Mouse (Mus musculus): ENCODE results near the gene Plbd2.

Gene Plbd2

DNA sequence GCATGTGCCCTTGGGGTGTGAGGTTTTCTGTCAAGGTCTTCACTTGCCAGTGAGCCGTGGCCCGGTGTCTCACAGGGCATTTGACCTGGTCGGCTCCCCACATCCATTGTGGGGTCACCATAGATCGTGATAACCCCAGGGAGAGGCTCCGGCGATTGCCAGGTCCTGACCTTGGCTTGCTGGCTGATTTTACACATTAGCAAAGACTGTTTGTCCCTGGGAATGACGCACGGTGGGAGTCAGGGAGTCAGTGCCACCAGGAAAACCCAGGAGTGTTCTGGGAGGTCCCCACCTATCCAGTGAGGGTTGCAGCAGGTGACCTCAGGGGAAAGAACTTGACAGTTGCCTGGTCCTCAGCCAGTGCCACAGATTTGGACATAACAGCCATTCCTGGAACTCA, 30.7 kb downstream of the Plbd2 start, which contains the start of gene Sdsl:
TSS of gene Sdsl (minus strand) at position 41 of the 400 bp plus-strand sequence.
- DNase-seq: no peak

DNA sequence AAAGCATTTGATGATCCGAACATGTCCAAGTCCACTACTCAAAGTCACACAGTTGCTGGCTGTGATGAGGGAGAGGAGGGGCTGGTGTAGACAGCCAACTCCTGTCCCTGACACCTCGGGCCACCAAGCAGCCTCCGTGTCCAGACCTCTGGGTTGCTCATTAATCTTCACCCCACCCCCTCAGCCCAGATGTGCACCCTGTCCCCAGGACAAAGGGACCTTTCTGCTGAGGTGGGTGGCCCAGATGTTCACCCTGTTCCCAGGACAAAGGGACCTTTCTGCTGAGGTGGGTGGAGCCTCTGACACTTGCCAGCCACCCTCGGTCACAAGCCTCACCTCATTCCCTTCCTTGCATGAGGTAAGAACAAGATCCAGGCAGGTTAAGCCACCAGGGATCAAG, 31.9 kb downstream of the Plbd2 start:
- peak in 1 of 2 experiments; percentile 19 for DNase-seq

DNA sequence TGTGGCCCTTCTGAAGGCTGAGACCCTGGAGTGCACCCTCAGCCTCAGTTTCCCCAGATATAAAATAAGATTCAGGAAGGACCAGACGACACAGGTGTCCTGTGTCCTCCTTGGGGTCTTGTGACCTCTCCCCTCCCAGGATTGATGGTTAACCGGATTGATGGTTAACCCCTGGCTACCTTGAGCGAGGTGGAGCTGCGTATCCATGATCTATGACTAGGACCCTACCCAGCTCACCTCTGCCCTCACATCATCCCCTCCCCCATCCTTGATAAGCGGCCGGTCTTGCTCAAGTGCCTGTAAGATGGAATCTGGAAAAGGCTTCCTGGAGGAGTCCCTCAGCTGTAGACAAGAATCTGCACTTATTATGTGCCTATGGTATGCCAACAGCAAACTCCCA, 34.6 kb downstream of the Plbd2 start:
- no peak for DNase-seq

DNA sequence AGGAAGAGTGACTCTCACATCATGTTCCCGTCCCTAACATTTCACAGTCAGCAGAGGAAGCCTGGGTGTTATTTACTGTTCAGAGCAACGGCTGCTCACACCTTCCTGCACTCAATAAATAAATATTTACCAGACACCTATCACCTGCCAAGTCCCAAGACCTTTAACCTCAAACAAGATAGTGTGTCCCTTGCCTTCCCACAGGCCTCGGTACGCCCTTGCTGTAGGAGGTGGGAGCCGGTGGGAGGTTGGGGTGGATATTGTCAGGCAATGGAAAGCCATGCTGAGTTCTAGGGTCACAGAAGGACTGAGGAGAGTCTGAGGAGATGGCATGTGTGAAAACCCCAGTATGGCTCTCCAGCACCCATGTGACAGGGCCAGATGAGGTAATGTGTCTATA, 35.1 kb downstream of the Plbd2 start:
- no peak for DNase-seq

DNA sequence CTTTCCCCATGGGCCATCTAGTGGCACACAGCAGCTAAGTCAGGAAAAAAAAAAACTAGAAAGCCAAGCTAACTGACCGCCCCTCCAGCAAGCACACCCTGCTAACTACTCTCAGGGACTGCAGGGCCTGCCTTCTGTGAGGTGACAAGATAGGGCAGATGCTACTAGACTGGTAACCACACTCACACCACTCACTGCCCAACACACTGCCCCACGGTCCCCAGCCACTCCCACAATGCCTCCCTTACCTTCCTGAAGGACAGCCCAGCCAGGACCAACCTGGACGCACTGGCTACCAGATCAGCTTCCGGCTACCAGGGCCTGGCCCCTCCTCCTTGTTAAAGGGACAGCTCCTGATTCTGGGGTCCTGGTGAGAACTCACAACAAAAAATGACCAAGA, 36.4 kb downstream of the Plbd2 start:
- DNase-seq: peak; percentile 62 to 76

DNA sequence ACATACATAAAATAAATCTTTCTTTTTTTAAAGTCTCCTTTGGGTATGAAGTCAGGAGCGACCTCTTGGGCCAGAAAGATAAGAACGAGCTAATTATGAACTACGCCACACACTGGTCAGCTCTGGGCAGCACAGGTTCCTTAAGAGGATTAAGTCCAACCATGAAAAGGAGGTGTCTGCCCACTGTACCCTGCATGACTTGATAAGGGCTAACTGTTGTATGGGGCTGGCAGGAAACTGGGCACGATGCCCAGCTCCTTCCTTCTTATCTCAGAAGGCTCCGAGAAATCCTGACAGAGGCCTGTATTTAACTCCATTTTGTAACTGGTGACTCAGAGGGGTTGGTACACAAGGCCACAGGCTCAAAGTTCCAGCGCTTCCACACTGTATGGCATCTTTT, 37.6 kb downstream of the Plbd2 start:
- DNase-seq: peak in 1 of 2 experiments; percentile 33

DNA sequence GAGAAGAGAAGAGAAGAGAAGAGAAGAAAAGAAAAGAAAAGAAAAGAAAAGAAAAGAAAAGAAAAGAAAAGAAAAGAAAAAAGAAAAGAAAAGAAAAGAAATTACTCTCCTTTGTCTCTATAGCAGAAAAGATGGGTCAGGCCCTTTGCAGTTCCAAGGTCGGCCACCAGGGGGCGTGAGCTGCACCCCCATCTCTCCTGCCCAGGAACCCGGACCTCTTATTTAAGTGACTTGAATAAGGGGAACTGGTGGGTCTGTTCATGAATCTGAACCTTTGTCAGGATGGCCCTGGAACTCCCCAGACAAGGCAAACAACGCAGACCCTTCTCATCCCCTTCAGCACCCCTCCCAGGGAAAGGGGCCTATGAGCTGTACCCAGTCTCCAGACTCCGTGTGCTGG, 38.4 kb downstream of the Plbd2 start:
- peak; percentile 58 to 59 for DNase-seq

DNA sequence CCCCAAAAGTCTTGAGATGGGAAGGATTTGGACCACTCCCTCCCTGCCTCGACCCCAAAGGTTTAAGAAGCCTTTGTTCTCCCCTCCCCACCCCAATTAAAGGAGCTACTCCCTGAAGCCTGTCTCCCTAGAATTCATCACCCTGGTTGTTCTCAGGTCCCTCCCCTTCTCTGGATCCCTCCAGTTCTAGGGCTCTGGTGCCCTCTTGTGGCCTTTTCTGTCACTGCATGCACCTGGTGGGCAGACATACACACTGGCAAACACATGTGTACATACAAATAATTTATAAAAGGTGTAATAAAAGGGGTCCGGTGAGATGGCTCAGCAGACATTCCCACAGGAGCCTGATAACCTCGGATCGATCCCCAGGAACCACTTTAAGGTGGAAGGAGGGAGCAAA, 39.1 kb downstream of the Plbd2 start:
- peak; percentile 45 to 47 for DNase-seq

DNA sequence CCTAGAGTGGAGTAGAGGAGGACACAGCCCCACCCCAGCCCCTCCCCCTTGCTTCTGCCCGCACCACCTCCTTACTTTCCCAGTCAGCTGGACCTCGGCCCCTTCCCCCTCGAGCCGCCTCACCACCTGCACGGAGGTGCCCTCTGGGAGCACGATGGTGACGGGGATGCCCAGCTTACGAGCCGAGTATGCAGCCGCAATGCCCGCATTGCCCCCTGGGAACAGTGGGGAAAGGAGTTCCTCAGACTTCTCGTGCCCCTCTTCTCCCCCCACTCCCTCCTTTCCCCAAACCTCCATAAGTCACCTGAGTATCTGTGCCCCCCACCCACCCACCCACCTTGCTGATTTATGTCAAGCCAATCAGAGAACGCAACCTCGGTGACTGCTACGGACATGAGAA, 41.5 kb downstream of the Plbd2 start:
- DNase-seq: peak in 1 of 2 experiments; percentile 22

DNA sequence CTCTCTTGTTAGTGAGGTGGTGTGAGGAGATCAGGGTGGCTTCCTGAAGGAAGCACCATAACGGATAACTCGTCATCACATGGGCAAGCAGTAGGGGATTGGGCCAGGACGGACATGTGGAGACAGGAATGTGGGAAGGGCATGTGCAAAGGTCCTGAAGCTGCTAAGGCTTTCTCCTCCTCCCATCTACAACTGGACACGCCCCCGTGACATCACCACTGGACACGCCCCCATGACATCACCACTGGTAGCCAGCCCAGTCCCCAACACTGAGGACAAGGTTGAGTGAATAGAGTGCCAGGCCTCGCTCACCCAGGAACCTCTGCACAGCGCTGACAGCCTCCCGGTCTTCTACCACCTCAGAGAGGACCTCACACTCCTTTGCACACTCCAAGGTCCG, 44.3 kb downstream of the Plbd2 start:
- DNase-seq: no peak

DNA sequence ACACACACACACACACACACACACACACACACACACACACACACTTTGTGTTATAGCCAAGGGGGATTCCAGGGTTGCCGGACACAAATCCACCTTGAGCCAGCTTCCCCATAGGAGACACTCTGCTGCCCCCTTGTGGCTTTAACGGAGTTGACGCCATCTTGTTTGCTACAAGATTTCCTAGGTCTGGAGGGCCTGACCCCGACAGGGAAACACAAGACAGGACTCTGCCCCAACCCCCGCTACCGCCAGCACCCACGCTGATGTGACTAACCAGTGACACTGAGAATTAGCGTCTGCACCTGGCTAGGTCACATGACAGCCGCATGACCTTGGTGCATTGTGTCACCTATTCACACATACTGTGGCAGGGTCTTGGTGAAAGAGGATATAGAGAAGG, 45.8 kb downstream of the Plbd2 start:
- DNase-seq: peak; percentile 87 to 88

DNA sequence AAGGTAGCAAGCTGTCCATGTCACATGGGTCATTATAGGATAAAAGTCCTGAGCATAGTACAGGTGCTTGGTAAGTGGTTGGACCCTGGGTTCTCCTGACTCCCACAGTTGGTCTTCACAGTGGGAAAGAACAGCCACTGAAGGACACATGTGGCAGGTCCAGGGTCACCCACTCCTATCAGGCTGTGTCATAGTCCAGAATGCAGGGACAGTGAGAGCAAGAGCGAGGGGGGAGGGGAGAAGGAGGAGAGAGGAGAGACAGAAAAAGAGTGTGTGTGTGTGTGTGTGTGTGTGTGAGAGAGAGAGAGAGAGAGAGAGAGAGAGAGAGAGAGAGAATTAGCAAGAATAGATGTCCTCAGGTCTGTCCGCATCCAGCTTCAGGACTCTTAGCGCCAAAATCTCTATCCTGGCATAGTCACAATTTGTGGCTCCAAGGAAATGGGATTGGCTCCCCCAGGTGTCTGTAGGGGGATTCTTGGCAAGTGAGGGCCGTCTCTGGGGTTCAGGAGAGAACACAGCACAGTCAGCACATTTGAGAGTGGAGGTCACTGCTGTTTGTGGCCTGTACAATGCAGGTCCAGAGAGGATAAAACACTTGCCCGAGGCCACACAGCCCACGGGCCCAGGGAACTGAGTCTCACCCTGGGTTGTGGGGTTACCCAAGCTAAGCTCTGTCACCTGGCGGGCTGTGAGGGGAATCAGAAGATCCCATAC, 46.4 kb downstream of the Plbd2 start:
- DNase-seq: no peak

DNA sequence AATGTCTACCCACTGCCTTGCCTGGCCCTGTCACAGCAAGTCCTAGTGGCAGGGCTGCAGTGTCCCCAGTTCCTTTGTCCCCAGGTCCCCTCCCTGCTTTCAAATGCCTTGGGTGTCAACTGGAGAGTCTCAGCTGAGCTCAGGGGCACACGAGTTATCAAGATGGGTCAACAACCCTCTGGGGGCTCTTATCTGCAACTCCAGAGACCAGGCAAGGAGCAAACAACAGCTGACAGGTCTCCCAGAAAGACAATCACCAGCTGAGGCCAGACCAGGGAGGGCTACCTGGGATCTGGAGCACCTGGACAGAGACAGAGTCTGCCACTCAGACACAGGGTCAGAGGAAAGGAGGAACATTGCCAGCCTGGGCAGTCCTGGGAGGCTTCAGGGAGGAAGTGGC, 47.2 kb downstream of the Plbd2 start:
- DNase-seq: no peak

DNA sequence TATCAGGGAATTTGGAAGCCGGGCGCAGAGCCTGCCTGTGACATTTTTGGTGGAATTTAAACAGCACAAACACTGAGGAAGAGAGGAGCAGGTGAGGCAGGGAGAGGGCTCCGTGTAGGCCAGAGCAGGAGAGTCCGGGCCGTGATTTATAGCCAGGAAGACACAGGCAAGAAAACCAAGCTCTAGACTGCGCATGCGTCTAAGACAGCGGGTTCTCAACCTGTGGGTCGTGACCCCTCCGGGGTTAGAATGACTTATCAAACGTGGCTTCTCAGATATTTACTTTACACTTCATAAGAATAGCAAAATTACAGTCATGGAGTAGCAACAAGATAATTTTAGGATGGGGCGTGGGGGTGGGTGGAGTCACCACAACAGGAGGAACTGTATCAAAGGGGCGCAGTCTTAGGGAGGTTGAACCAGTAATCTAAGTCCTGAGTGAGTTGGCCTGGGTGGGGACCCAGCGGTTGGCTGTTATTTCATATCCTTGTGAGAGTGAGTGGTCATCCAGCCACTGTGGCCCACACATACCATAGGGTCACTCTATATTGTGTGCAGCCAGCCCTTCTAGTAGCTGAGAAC, 48.6 kb downstream of the Plbd2 start:
- no peak for DNase-seq

DNA sequence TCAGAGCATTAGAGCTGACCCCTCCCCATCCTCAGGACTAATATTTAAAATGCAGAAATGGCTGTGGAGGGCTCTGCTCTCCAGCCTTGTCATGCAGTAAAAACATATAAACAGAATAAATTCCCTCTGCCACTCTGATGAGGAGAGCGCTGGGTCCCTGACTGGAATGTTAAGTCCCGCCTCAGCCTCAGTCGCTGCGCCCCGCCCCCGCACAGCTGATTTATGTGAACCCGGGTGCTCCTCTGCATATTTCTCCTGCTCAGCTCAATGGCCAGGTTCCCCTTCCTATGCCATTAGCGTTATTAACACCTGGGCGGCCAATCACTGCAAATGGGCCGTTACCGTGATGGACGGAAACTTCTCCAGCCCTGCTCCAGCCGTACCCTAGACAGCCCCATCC, 56.1 kb downstream of the Plbd2 start:
- peak; percentile 64 to 73 for DNase-seq

DNA sequence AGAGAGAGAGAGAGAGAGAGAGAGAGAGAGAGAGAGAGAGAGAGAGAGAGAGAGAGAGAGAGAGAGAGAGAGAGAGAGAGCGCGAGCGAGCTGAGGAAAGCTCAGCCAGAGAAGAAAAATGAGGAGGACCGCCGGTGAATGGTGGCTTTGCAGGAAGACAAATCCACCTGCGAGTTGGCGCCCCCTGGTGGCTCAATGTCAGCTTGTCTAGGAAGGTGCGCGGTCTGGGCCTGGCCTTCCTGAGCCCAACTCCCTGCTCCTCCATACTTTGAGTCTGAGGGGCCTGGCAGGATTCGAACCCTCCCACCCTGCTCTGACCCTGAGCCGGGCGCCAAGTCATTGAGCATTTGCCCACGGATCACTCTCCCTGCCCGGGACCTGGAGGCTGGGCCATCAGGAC, 62.7 kb downstream of the Plbd2 start:
- peak; percentile 96 to 98 for DNase-seq

DNA sequence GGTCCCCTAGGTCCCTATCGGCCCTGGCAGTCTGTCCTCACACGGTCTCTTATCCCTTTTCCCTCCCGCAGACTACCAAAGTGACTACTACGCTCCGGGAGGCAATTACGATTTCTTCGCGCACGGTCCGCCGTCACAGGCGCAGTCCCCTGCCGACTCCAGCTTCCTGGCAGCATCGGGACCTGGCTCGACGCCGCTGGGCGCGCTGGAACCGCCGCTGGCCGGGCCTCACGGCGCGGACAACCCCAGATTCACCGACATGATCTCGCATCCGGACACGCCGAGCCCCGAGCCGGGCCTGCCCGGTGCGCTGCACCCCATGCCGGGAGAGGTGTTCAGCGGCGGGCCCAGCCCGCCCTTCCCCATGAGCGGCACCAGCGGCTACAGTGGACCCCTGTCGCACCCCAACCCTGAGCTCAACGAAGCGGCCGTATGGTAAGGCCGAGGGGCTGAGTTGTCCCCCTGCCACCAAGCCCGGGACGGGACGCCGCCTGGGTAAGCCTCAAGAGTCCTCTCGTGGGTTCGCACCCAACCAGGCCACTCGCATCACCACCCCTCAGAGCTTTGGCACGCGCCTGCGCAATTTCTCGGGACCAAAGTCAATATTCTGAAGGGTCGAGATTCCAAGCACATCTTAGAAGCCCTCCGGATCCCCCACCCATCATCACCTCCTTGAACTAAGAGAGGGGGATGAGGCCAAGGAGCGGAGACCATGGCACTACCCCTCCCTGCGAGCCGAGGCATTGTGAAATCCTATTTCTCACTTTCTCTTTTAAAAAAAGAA, 63.3 kb downstream of the Plbd2 start:
- DNase-seq: no peak

DNA sequence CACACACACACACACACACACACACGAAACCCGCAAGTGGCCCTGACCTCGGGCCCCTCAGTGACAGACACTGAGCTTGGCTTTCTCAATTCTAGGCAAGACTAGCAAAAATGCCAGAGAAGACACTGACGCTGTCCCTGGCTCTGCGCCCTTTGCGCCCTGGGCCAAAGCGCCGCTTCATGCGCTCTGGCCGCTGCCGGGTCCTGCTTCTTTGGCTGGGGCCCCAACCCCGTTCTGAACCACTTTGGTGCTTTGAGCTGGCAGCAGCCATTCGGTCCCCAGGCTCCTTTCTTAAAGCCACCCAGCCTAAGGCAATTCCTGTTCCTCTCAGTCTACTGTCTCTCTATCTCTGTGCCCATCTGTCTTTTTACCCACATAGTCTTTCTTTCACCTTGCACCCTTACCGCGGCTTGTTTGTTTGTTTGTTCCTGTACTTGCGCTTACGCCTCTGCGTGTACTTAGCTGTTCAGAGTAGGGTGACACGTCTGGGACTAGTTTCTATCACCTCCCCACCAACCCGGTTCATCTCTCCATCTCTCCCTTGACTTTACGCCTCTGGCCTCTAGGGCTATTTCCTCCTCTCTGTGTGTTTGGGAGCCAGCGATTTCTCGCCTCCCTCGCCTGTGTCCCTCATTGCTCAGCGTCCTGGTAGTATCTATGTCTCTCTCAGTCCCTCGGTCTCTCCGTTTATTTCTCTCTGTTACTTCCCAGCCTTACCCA, 64.3 kb downstream of the Plbd2 start:
- DNase-seq: no peak

DNA sequence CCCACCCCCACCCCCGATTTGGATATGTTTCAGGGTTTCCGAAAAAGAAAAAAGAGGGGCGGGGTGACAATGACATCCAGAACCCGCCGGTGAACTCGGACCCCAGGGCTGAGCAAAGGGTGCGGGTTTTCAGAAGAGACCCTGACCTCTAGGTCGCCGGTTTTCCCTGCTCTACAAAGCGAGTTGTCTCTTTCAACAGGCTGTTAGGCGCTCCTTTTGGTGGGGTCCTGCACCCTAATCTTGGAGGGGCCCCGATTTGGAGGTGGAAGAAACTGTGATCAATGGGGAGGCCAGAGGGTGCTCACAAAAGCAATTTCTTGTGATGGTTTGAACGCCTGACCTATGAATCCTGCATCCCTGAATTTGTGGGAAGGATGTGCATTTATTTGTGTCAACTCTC, 65.0 kb downstream of the Plbd2 start:
- DNase-seq: no peak

DNA sequence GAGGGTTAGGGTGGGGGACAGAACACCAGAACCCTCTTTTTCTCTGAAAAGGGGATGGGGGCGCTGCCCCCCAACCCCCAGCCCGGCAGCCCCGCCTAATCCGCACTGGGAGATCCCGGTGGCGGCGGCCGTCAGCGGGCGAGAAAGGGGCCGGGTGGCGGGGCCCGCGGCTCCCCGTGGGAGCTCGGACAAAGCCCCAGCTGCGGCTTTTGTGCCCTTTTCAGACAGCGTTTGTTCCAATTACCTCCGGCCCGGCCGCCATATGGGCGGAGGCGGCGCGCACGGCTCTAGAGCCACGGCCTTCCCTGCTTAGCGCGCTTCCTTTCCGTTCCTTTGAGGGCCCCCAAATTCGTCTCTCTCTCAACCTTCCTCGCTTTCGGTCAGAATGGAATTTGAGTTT, 65.4 kb downstream of the Plbd2 start:
- DNase-seq: no peak

DNA sequence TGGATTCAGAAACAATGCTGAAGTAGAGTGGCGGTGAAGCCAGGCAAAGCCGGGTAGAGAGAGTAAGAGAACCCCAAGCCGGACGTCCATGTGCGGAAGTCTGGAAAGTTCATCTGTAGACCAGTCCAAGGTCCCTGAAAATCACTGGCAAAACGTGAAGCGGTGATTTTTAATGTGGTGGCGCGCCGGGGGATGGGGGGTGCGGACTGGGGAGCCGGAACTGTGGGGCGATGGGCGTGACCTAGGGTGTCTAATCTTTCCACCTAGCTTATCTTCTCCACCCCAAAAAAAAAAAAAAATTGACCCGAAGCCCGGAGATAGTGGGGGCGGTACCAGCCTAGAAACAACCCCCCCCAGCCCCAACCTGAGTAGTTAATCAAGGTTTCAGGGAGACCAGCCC, 65.9 kb downstream of the Plbd2 start:
- DNase-seq: no peak

DNA sequence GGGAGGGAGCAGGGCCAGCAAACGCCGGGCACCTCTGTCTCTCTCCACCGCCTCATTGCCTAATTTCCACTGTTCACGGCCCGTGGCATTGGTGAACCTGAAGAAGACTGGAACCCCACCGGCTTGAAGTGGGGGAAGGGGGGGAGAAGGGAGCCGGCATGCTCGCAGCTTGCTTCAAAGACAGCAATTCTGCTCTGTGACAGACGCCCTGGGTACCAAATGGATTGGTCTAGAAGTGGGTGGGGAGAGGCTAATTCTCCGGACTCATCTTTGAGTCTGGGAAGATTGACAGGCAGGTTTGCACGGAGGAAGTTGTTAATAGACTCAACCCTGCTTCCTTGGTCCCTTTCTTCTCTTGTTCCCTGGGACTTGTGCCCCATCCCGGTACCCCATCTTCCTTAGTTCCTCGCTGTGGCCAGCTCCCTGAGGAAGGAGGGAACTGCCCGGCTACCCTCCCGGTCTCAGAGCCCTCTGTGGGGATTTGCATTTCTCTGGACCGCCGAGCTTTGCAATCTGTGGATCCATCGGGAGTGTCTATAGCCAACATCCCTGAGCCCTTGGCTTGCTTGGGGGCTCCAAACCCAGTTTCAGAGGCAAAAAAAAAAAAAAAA, 66.4 kb downstream of the Plbd2 start:
- no peak for DNase-seq
